In the genomic region with DNA sequence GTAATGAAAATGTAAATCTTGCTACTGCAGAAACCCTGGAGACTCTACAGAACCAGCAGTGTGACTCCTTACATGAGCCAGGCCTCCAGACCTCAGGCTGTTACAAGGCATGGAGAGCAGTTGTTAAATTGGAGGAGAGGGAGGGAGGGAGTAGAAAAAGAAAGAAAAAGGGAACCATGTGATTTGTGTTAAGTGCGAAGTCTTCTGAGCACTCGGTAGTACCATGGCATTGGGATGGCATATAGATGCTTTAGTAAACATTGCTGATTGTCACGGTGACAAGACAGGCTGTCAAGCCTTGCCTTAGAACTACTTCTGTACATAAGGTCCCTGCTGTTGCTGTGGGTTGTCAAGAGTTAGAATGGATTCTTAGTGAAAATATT, we compare ENCODE assay signal across 13 mouse cellular contexts.
DNase-seq lines count a peak whose midpoint lies in the region; ATAC-seq lines count a peak whose summit lies in the region.
"Had no signal": no experiment of that assay in that cellular context is flagged by ENCODE, and none has a peak within 500 bp of the region (broad histone marks: within the 10 kb centered on the region; RNA-seq: fewer than 3 reads in every experiment).

No protein-coding gene starts in this region.

- WGBS in forebrain, embryonic 16.5 days, result 72% methylated on average over 3 of the region's 3 CpGs
- 78% methylated on average over 3 of the region's 3 CpGs for WGBS in forebrain, embryonic 15.5 days
- 80% methylated on average over 3 of the region's 3 CpGs for WGBS in midbrain, embryonic 11.5 days
- WGBS in midbrain, embryonic 10.5 days, result 79% methylated on average over 3 of the region's 3 CpGs

- no peak overlapping the region for H3K4me3 ChIP-seq in forebrain, embryonic 16.5 days (replicated peaks; ENCODE audit: low read length)
- H3K4me3 ChIP-seq in forebrain, embryonic 15.5 days, result no peak overlapping the region
- no peak overlapping the region for H3K4me3 ChIP-seq in midbrain, embryonic 11.5 days (ENCODE audit: low read depth, low read length)
- no peak overlapping the region for H3K4me3 ChIP-seq in midbrain, embryonic 10.5 days
- H3K4me3 ChIP-seq: embryonic facial prominence, embryonic 13.5 days; embryonic facial prominence, embryonic 15.5 days; erythroblast, embryonic 14.5 days; forebrain, embryonic 10.5 days; forebrain, embryonic 13.5 days had no signal

- ATAC-seq in forebrain, embryonic 16.5 days, result 0 out of 2 replicates have a peak, but pooled peaks have one; percentile 28
- ATAC-seq in forebrain, embryonic 15.5 days (replicated peaks), result no peak
- ATAC-seq in midbrain, embryonic 11.5 days (ENCODE audit: low FRiP score), result no peak
- ATAC-seq: forebrain, embryonic 13.5 days had no signal

- no peaks in the 10 kb centered on the region for H3K9me3 ChIP-seq in forebrain, embryonic 16.5 days (ENCODE audit: control insufficient read depth, low read length)
- H3K9me3 ChIP-seq in forebrain, embryonic 15.5 days, result no peaks in the 10 kb centered on the region
- H3K9me3 ChIP-seq in midbrain, embryonic 11.5 days (ENCODE audit: control insufficient read depth, low read length), result no peaks in the 10 kb centered on the region
- no peaks in the 10 kb centered on the region for H3K9me3 ChIP-seq in midbrain, embryonic 10.5 days (replicated peaks)
- H3K9me3 ChIP-seq: embryonic facial prominence, embryonic 13.5 days; embryonic facial prominence, embryonic 15.5 days; forebrain, embryonic 10.5 days; forebrain, embryonic 13.5 days had no signal

- H3K36me3 ChIP-seq in forebrain, embryonic 16.5 days (ENCODE audit: control insufficient read depth, insufficient read depth), result no peaks in the 10 kb centered on the region
- no peaks in the 10 kb centered on the region for H3K36me3 ChIP-seq in forebrain, embryonic 15.5 days
- no peaks in the 10 kb centered on the region for H3K36me3 ChIP-seq in midbrain, embryonic 11.5 days (ENCODE audit: control insufficient read depth, insufficient read depth, low read length)
- no peaks in the 10 kb centered on the region for H3K36me3 ChIP-seq in midbrain, embryonic 10.5 days
- H3K36me3 ChIP-seq: embryonic facial prominence, embryonic 13.5 days; embryonic facial prominence, embryonic 15.5 days; forebrain, embryonic 10.5 days had no signal

- H3K4me2 ChIP-seq in forebrain, embryonic 16.5 days (ENCODE audit: low read length), result no peak overlapping the region
- H3K4me2 ChIP-seq in forebrain, embryonic 15.5 days (replicated peaks), result no peak overlapping the region
- H3K4me2 ChIP-seq in midbrain, embryonic 11.5 days, result no peak overlapping the region
- H3K4me2 ChIP-seq: embryonic facial prominence, embryonic 13.5 days; embryonic facial prominence, embryonic 15.5 days; forebrain, embryonic 13.5 days had no signal

- DNase-seq in midbrain, embryonic 11.5 days (ENCODE audit: low spot score, missing footprints), result peak; percentile 84
- DNase-seq in midbrain, embryonic 10.5 days (ENCODE audit: low spot score), result no peak
- DNase-seq: adrenal gland, adult 2 months; adrenal gland, postnatal 10 days; adrenal gland, postnatal 25 days; embryo, embryonic 11 days had no signal

- no peaks in the 10 kb centered on the region for H3K4me1 ChIP-seq in forebrain, embryonic 16.5 days (replicated peaks; ENCODE audit: control insufficient read depth, insufficient read depth, low read length)
- no peaks in the 10 kb centered on the region for H3K4me1 ChIP-seq in forebrain, embryonic 15.5 days
- no peaks in the 10 kb centered on the region for H3K4me1 ChIP-seq in midbrain, embryonic 11.5 days (ENCODE audit: control insufficient read depth, insufficient read depth, low read length)
- H3K4me1 ChIP-seq in midbrain, embryonic 10.5 days, result no peaks in the 10 kb centered on the region
- H3K4me1 ChIP-seq: embryonic facial prominence, embryonic 13.5 days; embryonic facial prominence, embryonic 15.5 days; forebrain, embryonic 10.5 days; forebrain, embryonic 13.5 days had no signal

- H3K27ac ChIP-seq in forebrain, embryonic 16.5 days (ENCODE audit: low read length), result no peak overlapping the region
- H3K27ac ChIP-seq in forebrain, embryonic 15.5 days (replicated peaks), result no peak overlapping the region
- no peak overlapping the region for H3K27ac ChIP-seq in midbrain, embryonic 11.5 days (ENCODE audit: low read depth, low read length)
- H3K27ac ChIP-seq in midbrain, embryonic 10.5 days (replicated peaks), result no peak overlapping the region
- H3K27ac ChIP-seq: embryonic facial prominence, embryonic 13.5 days; embryonic facial prominence, embryonic 15.5 days; forebrain, embryonic 10.5 days; forebrain, embryonic 13.5 days had no signal

- H3K9ac ChIP-seq in forebrain, embryonic 16.5 days (replicated peaks; ENCODE audit: low read depth, low read length), result no peak overlapping the region
- no peak overlapping the region for H3K9ac ChIP-seq in forebrain, embryonic 15.5 days (replicated peaks)
- H3K9ac ChIP-seq in midbrain, embryonic 11.5 days (ENCODE audit: low read length), result no peak overlapping the region
- H3K9ac ChIP-seq: embryonic facial prominence, embryonic 13.5 days; embryonic facial prominence, embryonic 15.5 days; forebrain, embryonic 13.5 days had no signal

- no peaks in the 10 kb centered on the region for H3K27me3 ChIP-seq in forebrain, embryonic 16.5 days (replicated peaks; ENCODE audit: control insufficient read depth, insufficient read depth, low read length)
- no peaks in the 10 kb centered on the region for H3K27me3 ChIP-seq in forebrain, embryonic 15.5 days
- no peaks in the 10 kb centered on the region for H3K27me3 ChIP-seq in midbrain, embryonic 11.5 days (ENCODE audit: control insufficient read depth, insufficient read depth, low read length)
- no peaks in the 10 kb centered on the region for H3K27me3 ChIP-seq in midbrain, embryonic 10.5 days (ENCODE audit: low read depth, poor library complexity, severe bottlenecking)
- H3K27me3 ChIP-seq: embryonic facial prominence, embryonic 13.5 days; embryonic facial prominence, embryonic 15.5 days; forebrain, embryonic 13.5 days had no signal
